Mouse (Mus musculus): ENCODE data around the gene Nlrp4b. TPM values are rescaled to one million over a fixed set of nuclear protein-coding genes. Genes with fewer than 3 reads are reported as not detected.
"Not testable (repeated sequence)": the region's sequence is repeated elsewhere in the genome, so short reads cannot be mapped to it uniquely, and the experiment has no call there.

Gene Nlrp4b
- polyA plus RNA-seq (2012), result not detected in 2 replicates

DNA sequence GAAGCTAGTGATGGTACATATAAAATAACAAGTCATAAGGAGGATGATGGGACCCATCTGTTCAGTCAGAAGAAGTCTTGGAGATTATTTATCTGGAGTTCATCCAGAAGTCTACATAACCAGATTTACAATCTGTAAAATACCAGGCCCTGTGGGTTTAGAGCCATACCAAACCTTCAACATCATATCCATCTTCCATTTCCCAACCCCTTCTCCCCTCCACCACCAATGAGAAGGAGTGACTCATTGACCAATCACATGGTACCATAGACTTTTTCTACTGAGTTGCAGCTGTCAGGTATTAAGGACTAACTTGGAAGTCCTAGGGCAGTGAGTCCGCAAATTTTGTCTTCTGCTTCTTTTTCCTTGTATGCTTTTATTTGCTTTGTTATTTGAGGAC is at the start of gene Nlrp4b:
TSS of gene Nlrp4b (plus strand) at position 301 of the 400 bp plus-strand sequence.
- H3K4me1 ChIP-seq (ENCODE audit: control insufficient read depth), result no peaks in the 10 kb centered on the region
- no peaks in the 10 kb centered on the region for H3K9me3 ChIP-seq (ENCODE audit: control insufficient read depth, low read length)
- H3K27me3 ChIP-seq (ENCODE audit: control insufficient read depth), result no peaks in the 10 kb centered on the region
- no peak for TF ChIP-seq TAL1 (IDR thresholded peaks at IDR 0.05; ENCODE audit: low read length)
- no peak for TF ChIP-seq GATA1 (IDR thresholded peaks at IDR 0.05; ENCODE audit: low read length)
- no peak within 1 kb of the TSS for H3K4me3 ChIP-seq (replicated peaks)
- H3K36me3 ChIP-seq (ENCODE audit: control insufficient read depth), result no peaks in the 10 kb centered on the region

DNA sequence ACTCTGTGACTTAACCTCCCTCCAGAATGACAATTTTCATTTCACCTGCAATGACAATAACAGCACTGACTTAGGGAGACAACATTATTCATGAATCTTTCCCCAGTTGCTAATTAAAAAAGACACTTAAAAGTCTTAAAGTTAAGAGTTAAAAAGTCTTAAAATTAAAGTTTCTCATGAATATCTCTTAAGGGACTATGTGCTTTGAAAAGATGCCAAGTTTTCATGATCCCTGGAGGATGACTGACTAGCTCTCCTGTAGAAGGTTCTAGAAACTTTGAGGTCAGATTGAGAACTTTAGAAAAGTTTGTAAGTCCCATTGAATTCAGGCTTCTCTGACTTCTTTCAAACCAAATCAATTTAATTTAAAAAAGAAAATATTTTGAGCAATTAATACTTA is 66.7 kb downstream of the Nlrp4b start, which contains the start of gene Vmn1r71:
TSS of gene Vmn1r71 (minus strand) at position 101 of the 400 bp plus-strand sequence.
- no peak for TF ChIP-seq GATA1 (IDR thresholded peaks at IDR 0.05; ENCODE audit: low read length)
- no peak for TF ChIP-seq TAL1 (IDR thresholded peaks at IDR 0.05; ENCODE audit: low read length)
- Histone ChIP-seq H3K27me3 (ENCODE audit: control insufficient read depth) (no peaks in the 10 kb centered on the region), H3K4me3 (replicated peaks) (no peak within 1 kb of the TSS), H3K9me3 (ENCODE audit: control insufficient read depth, low read length) (no peaks in the 10 kb centered on the region), H3K4me1 (ENCODE audit: control insufficient read depth) (no peaks in the 10 kb centered on the region), H3K36me3 (ENCODE audit: control insufficient read depth) (no peaks in the 10 kb centered on the region)

DNA sequence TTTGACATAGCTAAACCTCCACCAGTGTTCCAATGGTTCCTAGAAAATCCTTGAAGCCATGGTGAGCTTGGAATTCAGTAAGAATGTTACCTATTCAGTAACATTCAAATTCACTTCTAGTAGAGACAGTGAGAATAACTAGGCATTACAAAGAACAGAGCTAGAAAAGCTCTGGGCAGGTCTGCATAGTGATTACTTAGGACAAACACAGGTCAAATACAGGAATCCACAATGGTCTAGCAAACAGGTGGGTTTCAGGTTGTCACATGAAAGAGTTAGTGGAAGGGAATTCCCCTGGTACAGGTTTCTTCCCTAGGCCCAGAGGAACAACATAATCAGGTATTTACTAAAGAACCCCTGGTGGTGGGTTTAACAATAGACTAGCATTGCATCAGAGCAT is 70.0 kb downstream of the Nlrp4b start:
- H3K9me3 ChIP-seq (ENCODE audit: control insufficient read depth, low read length); H3K36me3 ChIP-seq (ENCODE audit: control insufficient read depth); H3K27me3 ChIP-seq (ENCODE audit: control insufficient read depth); H3K4me1 ChIP-seq (ENCODE audit: control insufficient read depth); H3K4me3 ChIP-seq (replicated peaks): not testable (repeated sequence)

Other genes with a start within 250 kb of the Nlrp4b start
- gene Vmn1r67, start 244.5 kb upstream of the Nlrp4b start, polyA plus RNA-seq (2012), result not detected in 2 replicates
- not detected in 2 replicates for gene Zik1, start 192.4 kb upstream of the Nlrp4b start, polyA plus RNA-seq (2012)
- 0.01 TPM in 1 of 2 replicates, not detected in the other for gene Vmn1r68, start 129.3 kb upstream of the Nlrp4b start, polyA plus RNA-seq (2012)
- not detected in 2 replicates for gene Vmn1r69, start 74.1 kb upstream of the Nlrp4b start, polyA plus RNA-seq (2012)
- not detected in 2 replicates for gene Vmn1r70, start 56.3 kb upstream of the Nlrp4b start, polyA plus RNA-seq (2012)
- 0.02 TPM in 1 of 2 replicates, not detected in the other for gene Vmn1r71, start 66.6 kb downstream of the Nlrp4b start, polyA plus RNA-seq (2012)
- gene Zscan4b, start 217.3 kb downstream of the Nlrp4b start, polyA plus RNA-seq (2012), result not detected in 2 replicates

All from erythroblast, embryonic 14.5 days (primary cell).